Mouse (Mus musculus) C2C12 (cell line): Measurements from ENCODE around the gene Arfgap2.

Source experiments
- CTCF ChIP-seq: IDR thresholded peaks from one replicate; pipeline ENCODE4 v1.5.1; 2011; ENCODE audit not compliant: control insufficient read depth, insufficient read depth, insufficient read length
- MAX ChIP-seq: IDR thresholded peaks from one replicate; pipeline ENCODE4 v1.6.1; 2011; ENCODE audit warnings: mild to moderate bottlenecking, control low read depth
- MYOD1 ChIP-seq: IDR thresholded peaks from one replicate; pipeline ENCODE4 v1.6.1; 2011; ENCODE audit warnings: low read depth; ENCODE audit not compliant: control insufficient read depth, insufficient read length

DNA sequence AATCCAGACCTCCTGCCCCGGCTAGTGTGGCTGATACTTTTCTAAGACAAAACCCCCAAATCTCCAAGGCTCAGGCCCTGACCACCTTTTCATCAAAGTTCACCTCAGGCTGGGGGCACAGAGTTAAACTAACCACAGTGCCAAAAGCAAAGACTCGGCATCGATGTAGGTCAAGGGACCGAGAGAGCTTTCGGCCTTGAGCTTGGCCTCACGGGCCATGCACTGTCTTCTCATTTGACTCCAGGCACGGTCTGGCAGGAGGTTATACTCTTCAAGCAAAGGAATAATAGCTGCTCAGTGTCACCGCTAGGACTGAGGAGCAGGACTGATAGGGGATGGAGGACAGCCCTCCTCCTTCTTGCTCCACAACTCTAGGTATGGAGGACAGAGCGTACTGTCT, 41.2 kb downstream of the Arfgap2 start:
- no peak for TF ChIP-seq CTCF
- no peak for TF ChIP-seq MAX
- no peak for TF ChIP-seq MYOD1
